Mouse (Mus musculus): ENCODE measurements at regions not wholly inside any gene's neighbourhood (a gene's known extent, or its start where the extent isn't known, plus 50 kb on each side); places are given as distances from the start of the nearest gene placed in this dataset.

DNA sequence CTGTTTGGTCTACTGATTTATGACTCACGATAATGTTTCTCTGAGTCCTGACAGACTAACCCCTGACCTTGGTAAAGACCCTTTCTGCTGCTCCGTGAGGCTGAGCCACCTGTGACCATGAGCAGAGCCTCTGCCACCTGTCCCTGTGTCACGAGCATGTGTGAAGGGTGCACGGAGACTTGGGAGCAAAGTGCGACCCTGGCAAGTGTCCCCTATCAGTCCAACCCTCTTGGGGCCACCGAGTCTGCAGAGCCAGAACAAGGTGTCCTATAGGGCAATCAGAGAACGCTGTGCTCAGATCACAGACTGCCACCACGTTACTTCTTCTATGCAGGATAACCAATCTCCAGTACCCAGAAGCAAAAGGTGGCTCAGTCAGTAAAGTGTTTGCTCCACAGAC, 54.8 kb upstream of the Irs2 start:
- TF ChIP-seq POLR2A (IDR thresholded peaks at IDR 0.05; ENCODE audit: borderline replicate concordance, control insufficient read depth, low read depth, low read length) (no peak), CTCF (IDR thresholded peaks at IDR 0.05; ENCODE audit: control insufficient read depth, insufficient read depth, low read length) (no peak)
